Mouse (Mus musculus) CD8-positive naive resting alpha-beta T cell, adult 57 days (primary cell): ENCODE results near the gene Stag1. TPM values are rescaled to one million over a fixed set of nuclear protein-coding genes. Genes with fewer than 3 reads are reported as not detected.

ENCODE experiments used
- total RNA-seq: library from RNA; stranded (reverse); gene quantifications from one replicate; pipeline ENCODE4 v1.2.4, GENCODE M21; 2023

Gene Stag1
- 79.5 TPM for total RNA-seq

DNA sequence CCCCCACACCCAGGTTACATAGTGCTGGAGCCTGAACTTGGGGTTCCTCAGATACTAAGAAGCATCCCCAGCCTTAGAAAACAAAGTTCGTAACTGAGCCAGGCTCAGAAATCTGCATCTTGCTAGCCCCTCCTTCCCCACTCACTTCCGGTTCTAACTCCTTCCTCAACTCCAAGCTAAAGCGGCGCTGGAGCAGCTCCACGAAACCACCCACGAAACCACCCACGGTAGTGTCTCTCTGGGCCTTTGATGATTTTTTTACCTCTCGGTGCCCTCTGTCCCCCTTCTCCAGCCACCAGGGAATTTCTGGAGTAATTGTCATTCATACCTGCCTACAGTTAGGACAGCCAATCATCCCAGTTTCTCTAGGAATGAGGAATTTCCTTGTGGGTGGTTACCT, at the start of gene Stag1:
Gene Stag1 (plus strand): TSS at position 253 of the 400 bp plus-strand sequence.

DNA sequence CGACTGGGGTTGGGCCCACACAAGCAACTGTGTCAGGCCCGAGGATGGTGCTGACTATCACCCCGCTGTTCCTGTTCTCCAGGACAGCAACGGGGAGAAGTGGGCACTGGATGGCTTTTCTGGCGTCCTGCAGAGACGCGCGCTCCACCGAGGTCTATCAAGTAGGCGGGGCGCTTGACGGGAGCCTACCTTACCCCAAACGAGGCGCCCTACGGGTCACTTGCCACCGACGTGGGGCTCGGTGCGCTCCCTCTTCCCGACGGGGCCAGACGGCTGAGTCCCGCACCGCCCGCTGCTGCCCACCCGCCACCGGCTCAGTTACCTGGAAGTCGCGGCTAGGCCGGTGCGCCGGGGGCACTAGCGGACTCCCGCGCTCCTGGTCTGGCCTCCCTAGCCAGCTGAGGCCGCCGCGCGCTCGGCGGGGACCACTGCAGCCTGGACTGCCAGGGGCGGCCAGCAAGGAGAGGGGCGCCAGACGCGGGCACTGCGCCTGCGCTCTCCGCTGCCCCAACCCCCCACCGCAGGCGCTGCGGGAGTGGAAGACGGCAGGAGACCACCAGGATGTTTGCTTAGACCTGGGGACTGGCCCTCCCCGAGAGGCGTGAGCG, 26.9 kb upstream of the Stag1 start, which contains the start of gene Slc35g2:
Gene Slc35g2 (minus strand): TSS at position 465 of the 608 bp plus-strand sequence.

Other genes with a start within 250 kb of the Stag1 start
- 6.3 TPM for gene Il20rb, start 111.0 kb upstream of the Stag1 start, total RNA-seq
- gene Nck1, start 51.7 kb upstream of the Stag1 start, total RNA-seq = 51.2 TPM
- not detected for gene Slc35g2, start 26.7 kb upstream of the Stag1 start, total RNA-seq